Mouse (Mus musculus): ENCODE data around the gene Serpinb2.
A peak's percentile ranks its signal among the peaks of the same experiment; 100 is the strongest.

Gene Serpinb2

GRCm38 (mm10) chr1:107511252-107511651 is at the start of gene Serpinb2:
Gene Serpinb2 (plus strand): TSS chr1:107511423.
- no peak for DNase-seq (ENCODE audit: low spot score)

DNA sequence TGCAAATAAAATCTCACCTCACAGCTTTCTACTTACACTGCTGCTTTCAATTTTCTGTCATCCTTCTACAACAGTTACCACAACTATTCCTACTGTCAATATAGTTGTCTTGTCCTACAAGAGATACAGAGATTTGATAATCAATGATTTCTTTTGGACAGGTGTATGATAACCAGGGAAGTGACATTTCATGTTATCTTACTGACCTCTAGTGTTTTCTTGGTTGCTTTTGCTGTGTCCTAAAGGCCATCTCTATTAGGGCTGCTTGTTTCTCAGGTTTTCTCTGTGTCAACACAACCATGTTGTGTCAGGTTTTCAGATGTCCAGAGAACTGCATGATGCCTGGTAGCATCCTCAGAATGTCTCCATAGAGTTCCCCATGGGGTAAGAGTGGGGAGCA is 31.3 kb upstream of the Serpinb2 start:
- no peak for DNase-seq (ENCODE audit: low spot score)

DNA sequence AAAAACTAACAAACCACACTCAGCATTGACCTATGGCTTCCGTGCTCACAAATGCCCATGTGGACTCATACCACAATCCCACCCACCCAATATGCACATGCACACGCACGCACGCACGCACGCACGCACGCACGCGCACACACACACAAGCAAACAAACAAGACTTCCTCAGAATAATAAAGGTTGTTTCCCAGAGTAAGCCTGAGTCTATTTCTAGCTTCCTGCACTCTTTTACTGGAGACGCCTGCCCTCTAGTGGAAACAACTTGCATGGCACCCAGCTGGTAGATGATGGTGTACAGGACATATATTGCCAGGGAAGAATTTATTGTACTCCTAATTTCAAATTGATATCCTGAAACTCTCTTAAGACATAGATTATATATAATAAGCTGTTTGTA is 29.8 kb upstream of the Serpinb2 start:
- DNase-seq (ENCODE audit: low spot score) = peak; percentile 36

DNA sequence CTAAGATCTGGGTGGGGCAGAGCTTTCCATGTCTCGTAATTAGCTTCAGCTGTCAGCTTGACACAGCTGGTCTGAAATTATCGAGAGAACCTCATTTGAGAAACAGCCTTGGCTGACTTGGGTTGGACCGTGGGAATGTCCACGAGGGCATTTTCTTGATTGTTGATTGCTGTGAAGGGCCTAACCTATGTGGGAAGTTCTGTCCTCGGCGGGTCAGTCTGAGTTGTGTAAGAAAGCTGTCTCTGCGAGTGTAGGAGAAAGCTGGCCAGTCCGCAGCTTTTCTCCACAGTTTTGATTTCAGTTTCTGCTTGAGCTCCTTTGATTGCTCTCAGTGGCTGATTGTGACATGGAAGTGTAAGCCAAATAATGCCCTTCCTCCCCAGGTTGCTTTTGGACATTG is 21.6 kb upstream of the Serpinb2 start:
- DNase-seq (ENCODE audit: low spot score) = no peak

GRCm38 (mm10) chr1:107496789-107497188 is 14.4 kb upstream of the Serpinb2 start:
- DNase-seq (ENCODE audit: low spot score) = no peak

GRCm38 (mm10) chr1:107502025-107502424 is 9.2 kb upstream of the Serpinb2 start:
- DNase-seq (ENCODE audit: low spot score) = no peak

DNA sequence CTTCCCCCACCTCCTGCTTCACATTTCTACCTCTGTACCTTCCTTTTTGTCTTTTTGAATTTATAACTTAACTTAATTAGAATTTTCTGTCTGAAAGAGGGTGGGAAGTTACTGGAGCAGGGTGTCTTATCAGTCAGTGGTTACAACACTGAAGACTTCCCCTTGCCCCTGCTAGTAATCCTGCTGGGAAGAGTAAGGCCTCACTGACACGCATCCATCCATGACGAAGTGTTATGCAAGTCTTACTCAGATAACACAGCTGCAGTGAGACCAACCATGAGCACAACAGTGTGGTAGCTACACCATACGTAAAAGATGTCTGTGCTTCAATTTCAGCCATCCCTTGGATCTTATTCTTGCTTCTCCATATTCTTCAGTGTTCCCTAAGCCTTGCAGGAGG is 7.9 kb upstream of the Serpinb2 start:
- no peak for DNase-seq (ENCODE audit: low spot score)

GRCm38 (mm10) chr1:107505898-107506562 is 5.2 kb upstream of the Serpinb2 start:
- DNase-seq (ENCODE audit: low spot score) = no peak

- DNase-seq (ENCODE audit: low spot score) = no peak
These were observed 1.2 kb downstream of the Serpinb2 start for GRCm38 (mm10) chr1:107512194-107513138.

GRCm38 (mm10) chr1:107513530-107513929 is 2.3 kb downstream of the Serpinb2 start:
- no peak for DNase-seq (ENCODE audit: low spot score)

GRCm38 (mm10) chr1:107515839-107516498 is 4.7 kb downstream of the Serpinb2 start:
- no peak for DNase-seq (ENCODE audit: low spot score)

DNA sequence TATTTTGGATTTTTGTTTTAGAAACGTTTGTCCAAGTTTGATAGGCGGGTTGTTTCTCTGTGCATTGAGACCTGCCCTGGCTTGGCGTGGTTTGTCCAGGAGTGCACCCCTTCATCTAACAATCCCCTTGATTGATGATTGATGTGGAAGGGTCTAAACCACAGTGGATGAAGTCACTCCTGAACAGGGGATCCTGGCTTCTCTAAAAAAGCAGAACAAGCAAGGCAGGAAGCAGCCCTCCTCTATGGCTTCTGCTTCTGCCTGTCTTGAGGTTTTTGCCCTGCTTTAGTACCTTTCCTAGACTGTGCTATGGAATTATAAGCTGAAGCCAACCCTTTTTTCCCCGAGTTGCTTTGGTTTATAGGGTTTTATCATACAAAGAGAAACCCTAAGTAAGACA is 14.4 kb downstream of the Serpinb2 start:
- no peak for DNase-seq (ENCODE audit: low spot score)

DNA sequence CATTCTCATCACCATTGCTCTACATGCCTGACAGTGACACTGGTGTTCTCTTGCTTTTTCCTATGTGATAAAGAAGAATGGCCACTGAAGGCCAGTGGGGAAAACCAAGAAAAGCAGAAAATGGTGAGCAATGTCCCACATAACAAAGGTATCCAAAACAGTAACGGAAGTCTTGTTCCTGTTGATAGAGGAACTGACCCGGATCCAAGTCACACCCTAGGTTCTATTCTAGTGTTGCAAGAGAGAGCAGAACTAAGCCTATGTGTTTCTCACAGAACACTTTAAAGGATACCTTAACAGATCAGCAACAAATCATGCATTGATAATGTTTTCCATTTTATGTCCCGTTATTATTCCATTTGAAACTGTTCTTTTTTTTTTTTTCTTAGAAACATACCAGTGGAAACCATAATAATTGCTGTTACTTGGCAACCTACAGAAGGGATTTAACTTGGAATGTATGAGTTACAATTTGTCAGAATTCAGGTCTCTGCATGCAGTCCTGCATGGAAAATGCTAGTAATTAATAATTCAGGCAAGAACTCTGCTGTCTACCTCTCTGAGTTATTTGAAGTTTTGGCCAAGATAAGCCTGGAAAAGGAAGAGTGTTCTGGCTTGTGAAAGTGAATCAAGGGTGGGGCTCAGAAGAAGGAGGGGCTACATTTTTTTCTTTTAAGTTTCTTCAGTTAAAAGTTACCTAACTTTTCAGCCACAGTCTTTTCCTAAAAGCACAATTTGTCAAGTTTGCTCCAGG is 17.3 kb downstream of the Serpinb2 start:
- no peak for DNase-seq (ENCODE audit: low spot score)

DNA sequence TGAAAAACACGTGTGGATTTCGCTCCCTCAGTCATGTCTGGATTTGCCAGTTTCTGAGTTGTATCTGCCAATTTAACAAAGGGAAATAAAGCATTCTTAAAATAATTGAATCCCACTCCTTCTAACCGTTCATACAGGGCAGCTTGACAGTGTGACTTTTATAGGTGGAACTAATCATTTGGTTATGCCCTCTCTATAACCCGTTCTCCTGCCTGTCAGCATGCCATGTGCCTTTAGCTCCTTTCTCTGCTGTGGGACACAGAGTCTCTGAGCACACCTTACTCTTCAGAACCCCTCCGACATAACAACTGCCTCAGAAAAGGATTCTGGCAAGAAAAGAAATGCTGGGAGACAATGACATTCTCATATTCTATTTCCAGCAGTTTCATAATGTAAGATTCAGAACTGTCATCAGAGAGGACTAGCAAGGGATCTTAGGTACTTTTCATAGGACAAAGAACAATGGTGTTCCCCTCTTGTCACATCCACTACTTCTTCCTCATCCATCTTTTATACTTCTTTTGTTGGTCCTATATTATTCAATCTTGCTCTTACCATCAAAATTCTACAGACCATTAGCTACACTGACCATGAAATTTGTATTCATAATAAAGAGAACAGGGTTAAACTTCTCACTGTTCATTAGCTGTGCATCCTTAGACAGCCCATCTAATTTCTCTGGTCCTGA is 18.3 kb downstream of the Serpinb2 start:
- no peak for DNase-seq (ENCODE audit: low spot score)

DNA sequence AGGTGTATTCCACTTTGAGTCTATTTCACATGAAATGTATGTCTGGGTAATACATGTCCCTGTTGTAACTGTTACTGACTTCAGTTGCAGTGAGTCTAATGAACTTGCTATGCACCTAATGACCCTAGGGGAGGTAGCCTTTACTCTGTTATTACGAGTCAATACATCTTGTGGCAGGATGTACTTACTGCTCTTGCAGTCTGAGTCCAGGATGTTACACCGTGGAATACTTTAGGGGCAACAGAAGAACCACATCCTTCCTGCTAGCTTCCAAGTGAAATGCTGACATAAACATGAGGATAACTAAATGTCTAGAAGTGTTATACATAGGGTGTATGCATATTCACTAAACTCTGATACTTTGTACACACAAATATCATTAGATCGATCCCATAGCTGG is 22.5 kb downstream of the Serpinb2 start:
- DNase-seq (ENCODE audit: low spot score) = no peak

DNA sequence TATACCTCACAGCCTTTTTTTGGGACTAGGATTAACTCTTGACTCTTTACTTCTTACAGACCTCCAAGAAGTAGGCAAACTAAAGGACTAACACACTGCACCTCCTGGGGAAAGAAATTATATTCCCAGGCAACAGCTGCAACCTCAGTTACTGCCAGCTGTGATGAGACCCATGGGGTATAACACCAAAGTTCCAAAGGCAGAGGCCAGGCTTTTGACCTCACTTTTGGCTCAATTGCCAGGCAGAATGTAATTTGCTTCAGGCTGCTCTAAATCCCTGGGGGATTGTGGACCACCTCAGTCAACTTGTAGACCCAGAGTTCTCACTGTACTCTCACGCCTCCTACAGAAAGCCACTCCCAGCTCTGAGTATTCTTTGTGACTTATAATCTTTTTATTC is 26.2 kb downstream of the Serpinb2 start:
- no peak for DNase-seq (ENCODE audit: low spot score)

DNA sequence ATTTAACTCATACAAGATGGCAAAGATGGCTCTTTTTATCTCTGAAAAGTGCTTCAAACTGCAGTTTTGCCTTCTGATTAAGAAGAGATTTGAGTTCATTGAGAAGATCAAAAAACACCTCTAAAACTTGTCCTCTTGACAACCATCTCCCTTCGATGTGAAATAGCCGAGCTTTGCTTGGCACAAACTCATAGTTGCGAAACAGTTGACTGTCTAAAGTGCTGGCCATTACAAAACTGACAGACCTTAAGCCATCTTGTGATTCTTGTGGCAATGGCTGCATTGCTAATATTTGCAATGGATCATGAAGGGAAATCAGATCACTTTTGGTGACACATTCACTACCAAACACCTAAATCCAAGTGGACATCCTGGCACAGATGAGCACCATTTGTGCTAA is 48.3 kb downstream of the Serpinb2 start:
- DNase-seq (ENCODE audit: low spot score) = no peak

GRCm38 (mm10) chr1:107562110-107562509 is 50.9 kb downstream of the Serpinb2 start:
- no peak for DNase-seq (ENCODE audit: low spot score)

DNA sequence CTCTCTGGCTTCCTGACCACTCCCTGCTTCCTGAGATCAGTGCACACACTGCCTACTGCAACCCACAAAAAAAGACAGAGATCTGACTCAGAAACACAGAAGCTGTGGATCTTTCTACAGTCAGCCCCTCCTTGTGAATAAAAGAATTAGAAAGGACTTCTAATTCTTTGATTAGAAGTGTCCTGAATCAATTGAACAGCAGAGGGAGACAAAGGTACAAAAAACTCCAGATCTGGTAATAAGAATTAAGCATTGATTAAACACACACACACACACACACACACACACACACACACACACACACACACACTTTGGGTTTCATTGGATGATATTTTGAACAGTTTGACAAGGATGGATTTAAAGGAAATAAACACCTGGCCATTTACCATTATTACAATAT is 54.4 kb downstream of the Serpinb2 start:
- DNase-seq (ENCODE audit: low spot score) = no peak

DNA sequence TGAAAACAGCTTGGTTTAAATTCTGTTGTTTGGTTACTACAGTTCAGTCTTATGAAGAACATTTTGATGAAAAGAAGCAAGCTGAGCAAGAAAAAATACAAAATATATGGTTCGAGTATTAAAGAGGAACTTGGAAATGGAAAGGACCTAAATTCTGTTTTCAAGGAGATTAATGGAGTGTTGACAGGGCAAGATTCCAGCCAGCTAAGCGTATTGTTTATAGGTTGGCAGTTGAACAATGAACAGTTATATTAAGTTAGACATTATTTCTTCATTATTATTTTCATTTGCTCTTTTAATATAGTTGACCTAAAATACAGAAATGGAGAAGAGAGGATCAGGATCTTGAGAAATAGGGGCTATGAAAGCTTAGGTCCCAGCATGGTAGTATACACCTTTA is 64.9 kb downstream of the Serpinb2 start:
- no peak for DNase-seq (ENCODE audit: low spot score)

DNA sequence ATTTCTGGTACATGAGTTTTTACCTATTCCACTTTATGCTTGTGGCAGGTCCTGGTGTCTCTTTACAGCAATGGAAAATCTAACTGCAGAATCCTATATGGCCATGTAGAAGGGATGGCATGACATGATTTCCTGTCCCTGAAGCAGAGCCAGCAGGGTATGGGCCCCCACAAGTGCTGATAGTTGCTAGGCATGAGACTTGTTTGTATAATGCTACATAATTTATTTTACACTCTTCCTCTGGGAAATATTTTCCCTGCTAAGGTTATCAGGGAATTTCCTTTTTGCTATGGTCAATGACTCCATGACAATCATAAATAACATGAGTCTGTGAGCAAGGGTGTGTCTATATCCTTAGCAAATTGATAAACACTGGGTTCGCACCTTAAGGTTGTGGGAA is 66.3 kb downstream of the Serpinb2 start:
- no peak for DNase-seq (ENCODE audit: low spot score)

DNA sequence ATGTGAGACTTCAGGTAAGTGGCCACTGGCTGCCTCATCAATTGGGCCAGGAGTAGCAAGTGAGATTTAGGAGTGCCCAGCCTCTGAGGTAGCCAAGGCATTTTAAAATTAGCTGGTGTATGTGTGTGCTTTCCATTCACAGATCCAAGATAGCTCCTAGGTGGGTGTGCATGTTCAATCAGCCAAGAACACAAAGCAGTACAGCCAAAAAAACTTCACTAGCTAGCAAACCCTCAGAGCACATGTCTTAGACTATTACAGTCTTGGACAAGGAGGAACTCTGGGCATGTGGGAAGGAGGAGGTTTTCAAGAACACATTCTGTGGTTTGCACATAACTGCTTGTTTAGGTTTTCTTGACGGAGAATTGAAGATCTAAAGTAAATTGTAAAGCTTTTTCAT is 70.0 kb downstream of the Serpinb2 start:
- DNase-seq (ENCODE audit: low spot score) = no peak

Measured in MN1 (cell line).